Mouse (Mus musculus) lung, adult 10 weeks (tissue): ENCODE measurements around the gene Mapkapk5. TPM values are rescaled to one million over a fixed set of nuclear protein-coding genes. Genes with fewer than 3 reads are reported as not detected.

Source experiments
- polyA plus RNA-seq: library from polyadenylated mRNA; stranded (reverse); fragments of 350-450 nt; fragmentation: Illumina TruSeq; extraction: RNeasy Lipid Tissue Mini Kit (QIAGEN cat#74804); gene quantifications from one replicate; pipeline ENCODE4 v1.2.3, GENCODE M21; 2014; ENCODE audit warnings: low read depth, low replicate concordance; ENCODE audit not compliant: insufficient read depth

Gene Mapkapk5
- 50.4 TPM for polyA plus RNA-seq

DNA sequence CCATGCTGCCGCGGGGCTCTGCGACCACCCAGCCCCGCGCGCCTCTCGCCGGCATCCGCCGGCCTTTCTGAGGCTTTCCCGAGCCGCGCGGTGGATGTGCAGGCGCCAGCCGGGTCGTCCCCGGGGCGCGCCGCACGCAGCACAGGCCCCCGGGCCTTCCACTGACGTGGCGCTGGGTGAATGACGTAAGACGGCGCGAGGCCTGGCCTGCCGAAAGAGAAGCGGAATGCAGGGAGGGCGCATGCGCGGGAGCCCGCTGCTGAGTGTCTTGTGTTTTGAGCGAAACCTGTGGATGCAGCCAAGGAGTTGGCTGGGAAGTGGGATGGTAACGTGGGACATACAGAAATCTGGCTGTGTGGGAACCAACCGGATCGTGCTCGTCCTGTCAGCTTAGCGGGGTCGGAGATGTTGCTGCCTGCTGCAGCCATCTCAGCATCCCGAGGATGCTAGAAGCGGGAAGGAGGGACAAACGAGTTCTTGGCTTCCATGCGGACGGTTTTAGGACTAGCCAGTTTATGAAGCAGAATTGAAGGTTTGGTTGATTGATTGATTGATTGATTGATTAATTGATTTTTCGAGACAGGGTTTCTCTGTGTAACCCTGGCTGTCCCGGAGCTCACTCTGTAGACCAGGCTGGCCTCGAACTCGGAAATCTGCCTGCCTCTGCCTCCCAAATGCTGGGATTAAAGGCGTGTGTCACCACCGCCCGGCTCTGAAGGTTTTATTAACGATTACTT lies at the start of gene Mapkapk5:
TSS of gene Mapkapk5 (minus strand) at position 113 of the 737 bp plus-strand sequence.

DNA sequence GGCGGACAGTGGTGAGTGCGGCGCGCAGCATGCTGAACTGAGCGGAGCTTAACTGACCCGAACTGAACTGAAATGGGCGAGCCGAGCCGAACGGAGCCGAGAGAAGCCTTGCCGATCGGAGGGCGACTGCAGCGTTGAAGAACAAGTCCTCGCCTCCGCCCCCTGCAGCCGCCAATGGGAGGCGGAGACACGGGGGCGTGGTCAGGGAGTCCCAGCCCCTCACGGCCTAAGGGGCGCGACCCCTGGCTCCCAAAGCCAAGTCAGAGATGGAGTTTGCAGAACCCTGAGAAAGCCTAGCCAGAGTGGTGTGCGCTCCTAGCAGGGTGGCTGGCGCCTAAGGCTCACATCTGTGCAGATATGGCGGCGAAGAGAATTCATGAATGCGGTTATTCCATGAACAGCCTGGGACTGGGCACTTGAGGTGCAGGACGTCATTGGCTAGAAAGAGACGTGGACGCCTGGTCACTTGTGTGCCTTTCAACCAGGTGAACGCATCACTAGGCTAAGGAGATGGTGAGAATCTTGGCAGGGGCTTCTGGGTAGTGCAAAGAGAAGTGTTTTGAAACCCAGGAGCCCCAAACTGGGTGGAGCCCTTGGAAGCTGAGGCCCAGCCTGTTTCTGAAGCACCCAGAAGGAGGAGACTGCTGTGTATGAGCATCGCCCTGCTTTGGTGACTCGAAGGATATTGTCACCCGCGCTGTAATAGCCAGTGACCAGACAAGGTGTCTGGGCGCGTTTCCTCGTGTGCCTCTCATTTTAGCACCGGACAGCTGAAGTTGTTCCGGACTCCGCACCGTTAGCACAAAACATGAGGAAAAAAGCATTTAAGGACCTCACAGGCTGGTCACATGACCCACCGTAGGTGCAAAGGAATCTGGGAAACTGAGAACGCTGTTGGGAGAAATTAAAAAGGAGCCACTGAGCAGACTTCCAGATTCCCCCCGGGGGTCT lies 48.0 kb upstream of the Mapkapk5 start, which contains the start of gene Aldh2:
TSS of gene Aldh2 (minus strand) at position 374 of the 951 bp plus-strand sequence.

DNA sequence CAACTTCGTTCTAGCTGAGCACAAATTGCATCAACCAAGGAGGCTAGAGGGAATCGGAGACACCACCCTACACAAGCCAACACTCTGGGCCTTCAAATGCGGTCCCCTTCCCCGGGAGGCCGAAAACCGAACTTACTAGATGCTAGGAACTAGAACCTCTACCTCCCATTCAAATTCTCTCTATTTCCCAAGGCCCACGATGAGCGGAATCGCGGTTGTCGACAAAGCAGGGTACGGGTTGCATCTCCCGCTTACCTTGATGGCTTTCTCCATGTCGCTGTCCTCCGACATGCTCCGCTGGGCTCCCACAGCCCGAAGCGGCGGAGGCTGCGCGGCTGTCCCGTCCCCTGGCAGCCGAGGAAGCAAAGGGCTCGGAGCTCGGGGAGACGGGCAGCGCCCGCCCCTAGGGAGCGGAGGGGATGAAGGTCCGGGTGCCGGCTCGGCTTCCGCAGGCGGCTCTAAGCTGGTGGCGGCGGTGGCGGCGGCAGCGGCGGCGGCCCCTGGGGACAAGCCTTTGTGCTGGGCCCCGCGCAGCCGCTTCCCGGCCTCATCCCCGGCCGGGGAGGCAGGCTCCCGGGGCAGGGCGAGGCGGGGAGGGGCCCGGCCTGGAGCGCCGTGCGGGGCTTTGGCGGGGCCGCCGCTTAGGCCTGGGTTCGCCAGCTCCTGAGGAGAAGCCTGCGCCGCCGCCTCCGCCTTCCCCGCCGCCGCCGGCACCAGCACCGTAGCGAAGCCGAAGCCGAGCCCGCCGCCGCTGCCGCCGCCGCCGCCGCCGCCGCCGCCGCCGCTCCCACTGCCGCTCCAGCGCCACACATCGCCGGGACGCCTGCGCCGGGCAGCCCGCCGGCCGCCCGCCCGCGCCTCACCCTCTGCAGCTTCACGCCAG lies 554 bp downstream of the Mapkapk5 start, which contains the start of the genes Adam1a and Gm42878:
TSS of gene Adam1a (minus strand) at position 573 of the 883 bp plus-strand sequence.
TSS of gene Gm42878 (minus strand) at position 573 of the 883 bp plus-strand sequence.

DNA sequence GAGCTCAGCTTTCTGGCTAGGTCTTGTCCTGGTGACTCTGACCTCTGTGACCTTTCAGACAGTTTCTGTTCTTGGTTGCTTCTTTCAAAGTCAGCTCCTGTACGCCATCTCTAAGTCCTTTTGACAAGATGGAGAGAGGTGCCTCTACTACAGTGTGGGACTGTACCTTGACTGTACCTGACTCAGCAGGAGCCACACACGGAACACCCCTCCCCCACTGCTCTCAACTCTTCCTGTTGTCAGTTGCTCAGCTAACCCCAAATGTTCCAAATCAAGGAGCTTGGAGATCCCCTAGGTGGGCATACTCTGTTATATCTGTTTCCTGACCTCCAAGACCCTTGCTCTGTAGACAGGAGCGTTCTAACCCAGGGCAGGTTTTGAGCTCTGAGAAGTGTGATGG lies 42.5 kb downstream of the Mapkapk5 start, which contains the start of gene Adam1b:
TSS of gene Adam1b (minus strand) at position 205 of the 400 bp plus-strand sequence.

Other genes starting within 250 kb of the Mapkapk5 start
- 49.6 TPM for gene Trafd1, start 160.3 kb downstream of the Mapkapk5 start, polyA plus RNA-seq
- gene Naa25, start 148.0 kb downstream of the Mapkapk5 start, polyA plus RNA-seq, result 5.5 TPM
- gene Tmem116, start 94.0 kb downstream of the Mapkapk5 start, polyA plus RNA-seq, result 12.4 TPM
- gene Erp29, start 93.4 kb downstream of the Mapkapk5 start, polyA plus RNA-seq, result 149 TPM
- not detected for gene Adam1b, start 42.5 kb downstream of the Mapkapk5 start, polyA plus RNA-seq
- 1.4 TPM for gene Adam1a, start 423 bp downstream of the Mapkapk5 start, polyA plus RNA-seq
- not detected for gene Gm42878, start 423 bp downstream of the Mapkapk5 start, polyA plus RNA-seq
- 948 TPM for gene Aldh2, start 47.9 kb upstream of the Mapkapk5 start, polyA plus RNA-seq
- gene Acad12, start 73.0 kb upstream of the Mapkapk5 start, polyA plus RNA-seq, result 5.6 TPM
- gene Acad10, start 114.6 kb upstream of the Mapkapk5 start, polyA plus RNA-seq, result 4.4 TPM
- gene Brap, start 114.7 kb upstream of the Mapkapk5 start, polyA plus RNA-seq, result 27.8 TPM
- gene Atxn2, start 165.4 kb upstream of the Mapkapk5 start, polyA plus RNA-seq, result 33.5 TPM